ENCODE assay signal across 29 mouse cellular contexts in the genomic region with DNA sequence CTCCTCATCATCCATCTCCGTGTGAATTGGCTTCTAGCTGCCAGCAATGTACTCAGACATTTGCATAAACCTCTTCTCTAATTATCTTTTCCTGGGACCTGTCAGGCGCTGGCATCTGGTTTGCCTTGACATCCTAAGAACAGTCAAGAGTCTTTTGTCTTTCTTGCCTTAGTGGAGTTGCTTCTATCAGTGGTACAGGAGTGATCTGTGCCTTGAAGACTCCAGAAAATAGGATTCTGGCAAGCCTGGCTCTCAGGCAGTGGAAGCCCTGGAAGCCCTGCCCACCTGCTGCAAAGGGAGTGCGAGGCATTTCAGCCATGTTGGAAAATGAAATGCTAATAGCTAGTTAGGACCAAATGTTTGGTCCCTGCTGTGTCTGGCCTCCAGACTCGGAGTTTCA.
A peak's percentile ranks its signal among the peaks of the same experiment; 100 is the strongest.
DNase-seq lines count a peak whose midpoint lies in the region; ATAC-seq and TF ChIP-seq lines count a peak whose summit lies in the region.
"Had no signal": no experiment of that assay in that cellular context is flagged by ENCODE, and none has a peak within 500 bp of the region (broad histone marks: within the 10 kb centered on the region; RNA-seq: fewer than 3 reads in every experiment).

No protein-coding gene starts in this region.

- H3K4me3 ChIP-seq in hindbrain, postnatal 0 days (ENCODE audit: low read length) = no peak overlapping the region
- H3K4me3 ChIP-seq in hindbrain, embryonic 14.5 days (replicated peaks; ENCODE audit: low read length) = no peak overlapping the region
- no peak overlapping the region for H3K4me3 ChIP-seq in neural tube, embryonic 13.5 days
- H3K4me3 ChIP-seq in forebrain, postnatal 0 days (ENCODE audit: low read depth, low read length) = no peak overlapping the region
- H3K4me3 ChIP-seq: embryonic facial prominence, embryonic 12.5 days; heart, embryonic 13.5 days; limb, embryonic 12.5 days; liver, embryonic 15.5 days; midbrain, embryonic 12.5 days; myocyte had no signal

- no peaks in the 10 kb centered on the region for H3K9me3 ChIP-seq in hindbrain, postnatal 0 days (ENCODE audit: low read length)
- no peaks in the 10 kb centered on the region for H3K9me3 ChIP-seq in hindbrain, embryonic 14.5 days (ENCODE audit: control insufficient read depth, low read length)
- no peaks in the 10 kb centered on the region for H3K9me3 ChIP-seq in neural tube, embryonic 13.5 days
- no peaks in the 10 kb centered on the region for H3K9me3 ChIP-seq in forebrain, postnatal 0 days (ENCODE audit: low read length)
- H3K9me3 ChIP-seq: embryonic facial prominence, embryonic 12.5 days; heart, embryonic 13.5 days; limb, embryonic 12.5 days; liver, embryonic 15.5 days; midbrain, embryonic 12.5 days had no signal

- H3K36me3 ChIP-seq in hindbrain, postnatal 0 days (ENCODE audit: insufficient read depth, low read length) = no peaks in the 10 kb centered on the region
- H3K36me3 ChIP-seq in hindbrain, embryonic 14.5 days (replicated peaks; ENCODE audit: control insufficient read depth, insufficient read depth) = no peaks in the 10 kb centered on the region
- H3K36me3 ChIP-seq in neural tube, embryonic 13.5 days = no peaks in the 10 kb centered on the region
- H3K36me3 ChIP-seq in forebrain, postnatal 0 days (ENCODE audit: insufficient read depth) = no peaks in the 10 kb centered on the region
- H3K36me3 ChIP-seq: embryonic facial prominence, embryonic 12.5 days; heart, embryonic 13.5 days; limb, embryonic 12.5 days; liver, embryonic 15.5 days; midbrain, embryonic 12.5 days had no signal

- no peak overlapping the region for H3K27ac ChIP-seq in hindbrain, postnatal 0 days
- H3K27ac ChIP-seq in hindbrain, embryonic 14.5 days = no peak overlapping the region
- H3K27ac ChIP-seq in neural tube, embryonic 13.5 days (replicated peaks) = peak overlapping the region; percentile 6; the same call in 1 of the 2 replicates
- H3K27ac ChIP-seq in forebrain, postnatal 0 days (ENCODE audit: low read depth, low read length) = peak overlapping the region; percentile 54; the same call in 1 of the 2 replicates
- H3K27ac ChIP-seq: embryonic facial prominence, embryonic 12.5 days; heart, embryonic 13.5 days; limb, embryonic 12.5 days; liver, embryonic 15.5 days; midbrain, embryonic 12.5 days; stomach, postnatal 0 days had no signal

- ATAC-seq in hindbrain, postnatal 0 days = 0 out of 2 replicates have a peak, but pooled peaks have one; percentile 28
- no peak for ATAC-seq in hindbrain, embryonic 14.5 days (ENCODE audit: low FRiP score)
- ATAC-seq in neural tube, embryonic 13.5 days (ENCODE audit: low read depth) = no peak
- peak; percentile 82; the same call in 1 of the 2 replicates for ATAC-seq in forebrain, postnatal 0 days
- ATAC-seq: activated CD4-positive, CD25-positive, alpha-beta regulatory T cell, adult 4 months; inflammation-experienced regulatory T-cells, adult 6 months had no signal

- H3K4me2 ChIP-seq in hindbrain, postnatal 0 days (ENCODE audit: low read depth, low read length) = no peak overlapping the region
- no peak overlapping the region for H3K4me2 ChIP-seq in hindbrain, embryonic 14.5 days (replicated peaks)
- H3K4me2 ChIP-seq in neural tube, embryonic 13.5 days = no peak overlapping the region
- no peak overlapping the region for H3K4me2 ChIP-seq in forebrain, postnatal 0 days (ENCODE audit: low read depth)
- H3K4me2 ChIP-seq: embryonic facial prominence, embryonic 12.5 days; heart, embryonic 13.5 days; limb, embryonic 12.5 days; liver, embryonic 15.5 days; lung, embryonic 14.5 days; midbrain, embryonic 12.5 days had no signal

- no peak overlapping the region for H3K9ac ChIP-seq in hindbrain, postnatal 0 days (replicated peaks; ENCODE audit: low read length)
- no peak overlapping the region for H3K9ac ChIP-seq in hindbrain, embryonic 14.5 days
- H3K9ac ChIP-seq in neural tube, embryonic 13.5 days = no peak overlapping the region
- no peak overlapping the region for H3K9ac ChIP-seq in forebrain, postnatal 0 days
- H3K9ac ChIP-seq: embryonic facial prominence, embryonic 12.5 days; heart, embryonic 13.5 days; limb, embryonic 12.5 days; liver, embryonic 15.5 days; lung, embryonic 14.5 days; midbrain, embryonic 12.5 days had no signal

- no peak for TF ChIP-seq CTCF in hindbrain, postnatal 0 days (IDR thresholded peaks at IDR 0.05; ENCODE audit: low read depth)
- TF ChIP-seq CTCF in forebrain, postnatal 0 days (IDR thresholded peaks at IDR 0.05; ENCODE audit: low read depth) = no peak

- 25% methylated on average over 4 of the region's 4 CpGs for WGBS in hindbrain, postnatal 0 days
- 35% methylated on average over 4 of the region's 4 CpGs for WGBS in hindbrain, embryonic 14.5 days
- 57% methylated on average over 4 of the region's 4 CpGs for WGBS in neural tube, embryonic 13.5 days
- 22% methylated on average over 4 of the region's 4 CpGs for WGBS in forebrain, postnatal 0 days

- 0 out of 2 replicates have a peak, but pooled peaks cover 10% of the 10 kb centered on the region for H3K4me1 ChIP-seq in hindbrain, postnatal 0 days (ENCODE audit: insufficient read depth, low read length)
- no peaks in the 10 kb centered on the region for H3K4me1 ChIP-seq in hindbrain, embryonic 14.5 days (replicated peaks; ENCODE audit: control insufficient read depth, insufficient read depth, low read length)
- peaks cover 7% of the 10 kb centered on the region; the same call in 1 of the 2 replicates for H3K4me1 ChIP-seq in neural tube, embryonic 13.5 days (replicated peaks)
- 0 out of 2 replicates have a peak, but pooled peaks cover 3% of the 10 kb centered on the region for H3K4me1 ChIP-seq in forebrain, postnatal 0 days (ENCODE audit: insufficient read depth)
- H3K4me1 ChIP-seq: embryonic facial prominence, embryonic 12.5 days; liver, embryonic 15.5 days had no signal

- intact Hi-C loops in heart, postnatal 10 days (cut with DNase I) = no loop called here

- DNase-seq in cerebellum, postnatal 10 days = peak; percentile 61 to 73
- no peak for DNase-seq in cerebellum, adult 8-10 months
- DNase-seq in hindbrain, postnatal 0 days (ENCODE audit: low spot score) = peak; percentile 33
- no peak for DNase-seq in hindbrain, embryonic 14.5 days (ENCODE audit: low spot score)
- no peak for DNase-seq in neural tube, embryonic 10.5 days (ENCODE audit: extremely low spot score, low spot score)
- peak; percentile 45 for DNase-seq in forebrain, postnatal 0 days
- no peak for DNase-seq in heart, postnatal 10 days
- DNase-seq: adrenal gland, adult 2 months; adrenal gland, postnatal 36 days; cerebellum, adult 11-12 months; cerebellum, postnatal 25 days; heart, postnatal 14 days; kidney, adult 11 months; kidney, postnatal 14 days; layer of hippocampus, adult 9-11 months; lung, embryonic 14.5 days; lung, postnatal 14 days; thymus, adult 18-20 months; thymus, postnatal 25 days had no signal

- H3K27me3 ChIP-seq in hindbrain, postnatal 0 days (ENCODE audit: insufficient read depth, low read length) = no peaks in the 10 kb centered on the region
- no peaks in the 10 kb centered on the region for H3K27me3 ChIP-seq in hindbrain, embryonic 14.5 days (ENCODE audit: control insufficient read depth, insufficient read depth, low read length)
- H3K27me3 ChIP-seq in neural tube, embryonic 13.5 days = no peaks in the 10 kb centered on the region
- no peaks in the 10 kb centered on the region for H3K27me3 ChIP-seq in forebrain, postnatal 0 days (ENCODE audit: insufficient read depth, low read length)
- H3K27me3 ChIP-seq: embryonic facial prominence, embryonic 12.5 days; heart, embryonic 13.5 days; liver, embryonic 15.5 days; midbrain, embryonic 12.5 days had no signal

Comparison
In these comparisons a context has a peak if more than half of its experiments do, and no peak if none do; other contexts are left out.
1. DNase-seq: peak in cerebellum, postnatal 10 days (2 of 2), hindbrain, postnatal 0 days (single experiment) and forebrain, postnatal 0 days (single experiment); none in cerebellum, adult 8-10 months (single experiment), hindbrain, embryonic 14.5 days (single experiment), neural tube, embryonic 10.5 days (single experiment) and heart, postnatal 10 days (0 of 2).
2. ATAC-seq: peak in hindbrain, postnatal 0 days (single experiment) and forebrain, postnatal 0 days (single experiment); none in hindbrain, embryonic 14.5 days (single experiment) and neural tube, embryonic 13.5 days (single experiment).
3. H3K27ac ChIP-seq: peak in neural tube, embryonic 13.5 days (single experiment) and forebrain, postnatal 0 days (single experiment); none in hindbrain, postnatal 0 days (single experiment) and hindbrain, embryonic 14.5 days (single experiment).